Mouse (Mus musculus) adrenal gland, postnatal 10 days (tissue): ENCODE results near the gene Polr3gl. TPM values are rescaled to one million over a fixed set of nuclear protein-coding genes. Genes with fewer than 3 reads are reported as not detected.

ENCODE experiments used
- DNase-seq: peaks from one replicate; pipeline ENCODE4 v3.0.0; 2021; ENCODE audit warnings: mixed read lengths
- total RNA-seq, 2 experiments: library from RNA; stranded (reverse); gene quantifications; 2 replicates each; pipeline ENCODE4 v1.2.3; 2021

Gene Polr3gl
- total RNA-seq, 2 experiments from 2014 or later = 29.3 to 34.3 TPM

- DNase-seq = peak; percentile 85
Measured at GRCm38 (mm10) chr3:96598156-96599068, 4.4 kb upstream of the Polr3gl start.

DNA sequence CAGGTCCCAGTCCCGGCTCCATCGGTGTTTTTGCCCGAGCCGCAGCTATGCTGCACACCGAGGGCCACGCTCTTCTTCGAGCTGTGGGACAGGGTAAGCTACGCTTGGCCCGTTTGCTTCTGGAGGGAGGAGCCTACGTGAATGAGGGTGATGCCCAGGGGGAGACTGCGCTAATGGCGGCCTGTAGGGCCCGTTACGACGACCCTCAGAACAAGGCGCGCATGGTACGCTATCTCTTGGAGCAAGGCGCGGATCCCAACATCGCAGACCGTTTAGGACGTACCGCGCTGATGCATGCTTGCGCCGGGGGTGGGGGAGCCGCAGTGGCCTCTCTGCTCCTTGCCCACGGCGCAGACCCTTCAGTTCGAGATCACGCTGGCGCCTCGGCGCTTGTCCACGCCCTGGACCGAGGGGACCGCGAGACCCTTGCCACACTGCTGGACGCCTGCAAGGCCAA is 3.5 kb upstream of the Polr3gl start:
- DNase-seq = peak; percentile 38

- no peak for DNase-seq
Measured at GRCm38 (mm10) chr3:96596855-96597254, 2.9 kb upstream of the Polr3gl start.

GRCm38 (mm10) chr3:96596228-96596707 is 2.3 kb upstream of the Polr3gl start, which contains the start of gene Ankrd34a:
Gene Ankrd34a (plus strand): TSS chr3:96596636.
- DNase-seq = peak; percentile 69

GRCm38 (mm10) chr3:96595661-96596060 is 1.7 kb upstream of the Polr3gl start:
- DNase-seq = no peak

GRCm38 (mm10) chr3:96594851-96595250 is 870 bp upstream of the Polr3gl start:
- no peak for DNase-seq

DNA sequence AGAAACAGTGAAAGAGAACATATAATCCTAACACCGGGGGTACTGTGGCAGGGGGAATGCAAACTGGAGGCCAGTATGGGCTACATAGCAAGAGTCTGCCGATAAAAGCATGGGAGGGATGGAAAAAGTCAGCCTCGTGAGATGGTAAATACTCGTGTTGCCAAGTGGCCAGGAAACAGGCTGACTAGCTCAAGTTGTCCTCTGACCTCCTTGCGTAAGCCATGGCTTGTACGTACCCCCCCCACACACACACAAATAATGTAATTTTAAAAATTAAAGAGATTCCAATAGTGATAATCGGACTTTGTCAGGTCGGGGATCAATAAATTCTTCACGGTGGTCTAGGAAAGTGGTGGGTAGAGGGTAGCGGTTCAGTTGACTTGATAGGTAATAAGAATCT is 607 bp downstream of the Polr3gl start:
- DNase-seq = peak; percentile 41

DNA sequence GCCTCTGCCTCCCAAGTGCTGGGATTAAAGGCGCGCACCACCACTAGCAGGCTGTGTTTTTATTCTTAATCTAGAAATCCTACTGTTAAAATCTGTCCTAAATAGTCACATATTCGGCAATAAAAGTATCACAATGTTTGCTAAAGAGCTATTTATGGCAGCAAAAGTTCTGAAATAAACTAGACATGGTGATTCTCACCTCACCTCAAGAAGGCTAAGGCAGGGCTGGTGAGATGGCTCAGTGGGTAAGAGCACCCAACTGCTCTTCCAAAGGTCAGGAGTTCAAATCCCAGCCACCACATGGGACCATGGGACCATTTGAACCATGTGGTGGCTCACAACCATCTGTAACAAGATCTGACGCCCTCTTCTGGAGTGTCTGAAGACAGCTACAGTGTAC is 3.3 kb downstream of the Polr3gl start:
- no peak for DNase-seq

DNA sequence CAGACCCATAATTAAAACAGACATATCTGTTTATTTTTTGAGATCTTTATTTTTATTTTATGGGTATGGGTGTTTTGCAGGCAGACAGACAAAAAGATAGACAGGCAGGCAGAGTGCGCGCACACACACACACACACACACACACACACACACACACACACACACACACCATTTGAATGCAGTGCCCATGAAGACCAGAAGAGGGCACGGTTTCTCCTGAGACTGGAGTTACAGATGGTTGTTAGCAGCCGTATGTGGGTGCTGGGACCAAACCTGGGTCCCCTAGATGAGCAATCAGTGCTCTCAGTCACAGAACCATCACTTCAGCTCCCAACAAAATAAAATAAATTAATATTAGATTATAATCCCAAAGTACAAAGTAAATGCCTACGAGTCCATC is 10.6 kb downstream of the Polr3gl start:
- no peak for DNase-seq

DNA sequence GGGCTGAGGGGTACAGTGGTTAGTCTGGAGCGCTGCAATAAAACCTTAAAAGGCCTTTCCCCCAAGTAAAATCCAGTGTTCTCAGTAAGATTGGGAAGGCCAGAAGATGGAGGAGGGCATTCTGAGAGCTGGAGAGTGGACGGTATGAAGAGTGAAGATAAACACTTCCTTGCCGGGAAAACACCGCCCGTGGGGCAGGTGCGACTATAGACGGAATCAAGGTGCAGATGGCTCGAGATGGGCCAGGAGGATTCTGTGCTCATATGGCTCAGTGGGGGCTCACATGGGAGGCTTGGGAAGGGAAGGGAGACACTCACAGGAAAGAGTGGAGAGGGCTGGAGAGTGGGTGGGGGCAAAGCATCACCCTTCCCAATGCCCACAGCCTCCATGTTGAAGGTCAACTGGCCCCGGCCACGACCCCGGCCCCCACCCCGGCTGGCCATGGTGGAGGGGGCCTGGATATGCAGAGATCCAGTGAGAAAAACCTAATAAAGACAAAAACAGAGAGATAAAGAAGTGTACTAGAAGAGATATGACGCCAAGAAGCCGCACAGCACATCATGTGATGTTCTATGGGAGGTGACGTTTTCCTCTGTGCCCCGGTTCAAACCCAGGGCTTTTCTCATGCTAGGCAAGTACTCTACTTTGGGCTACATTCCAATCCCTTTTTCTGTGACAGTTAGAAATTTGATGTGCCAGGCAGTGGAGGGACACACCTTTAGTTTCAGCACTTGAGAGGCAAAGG is 12.0 kb downstream of the Polr3gl start:
- no peak for DNase-seq

GRCm38 (mm10) chr3:96581141-96581540 is 12.8 kb downstream of the Polr3gl start:
- no peak for DNase-seq

- peak; percentile 92 for DNase-seq
Measured at GRCm38 (mm10) chr3:96579885-96580454, 14.0 kb downstream of the Polr3gl start.

- DNase-seq = no peak
Measured at GRCm38 (mm10) chr3:96579239-96579750, 14.7 kb downstream of the Polr3gl start.

DNA sequence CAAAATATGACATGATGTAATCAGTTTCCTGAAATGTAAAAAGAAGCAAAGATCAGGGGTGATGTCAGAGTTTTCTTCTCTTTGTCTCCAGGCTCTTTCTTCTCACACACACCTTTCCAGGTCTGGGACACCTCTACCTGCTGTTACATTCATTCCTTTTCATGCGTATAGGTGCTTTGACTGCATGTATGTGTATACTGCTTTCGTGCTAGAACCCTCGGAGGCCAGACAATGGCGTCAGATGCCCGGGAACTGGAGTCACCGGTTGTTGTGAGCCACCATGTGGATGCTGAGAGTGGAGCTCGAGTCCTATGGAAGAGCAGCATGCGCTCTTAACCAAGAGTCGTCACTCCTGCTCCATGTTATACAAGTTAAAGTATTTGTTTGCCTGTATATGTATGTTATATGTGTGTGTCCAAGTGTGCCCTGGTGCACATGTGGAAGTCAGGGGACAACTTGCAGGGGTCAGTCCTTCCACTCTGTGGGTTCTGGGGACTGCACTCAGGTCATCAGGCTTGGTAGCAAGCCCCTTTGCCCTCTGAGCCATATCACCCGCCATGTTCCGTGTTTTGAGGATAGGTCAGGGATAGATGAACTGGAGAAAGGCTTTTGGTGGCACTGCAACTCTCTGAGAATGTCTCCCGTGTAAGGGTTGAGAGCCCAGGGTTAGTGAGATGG is 15.3 kb downstream of the Polr3gl start:
- DNase-seq = no peak

DNA sequence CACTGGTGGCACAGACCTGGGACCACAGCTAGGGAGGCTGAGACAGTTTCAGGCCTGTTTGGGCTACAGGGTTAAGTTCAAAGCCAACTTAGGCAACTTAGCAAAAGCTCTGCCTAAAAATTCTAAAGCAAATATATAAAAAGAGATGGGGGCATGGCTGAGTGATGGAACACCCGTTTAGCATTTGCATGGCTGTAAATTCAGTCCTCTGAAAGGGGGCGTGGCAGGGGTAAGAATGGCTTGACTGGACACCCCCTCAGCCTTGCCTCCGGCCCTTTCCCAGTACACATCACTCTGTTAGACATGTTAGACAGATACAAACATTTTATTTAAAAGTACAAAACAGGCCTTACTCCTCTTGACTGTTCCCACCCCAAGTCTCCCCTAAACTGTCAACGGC is 16.4 kb downstream of the Polr3gl start:
- DNase-seq = no peak

DNA sequence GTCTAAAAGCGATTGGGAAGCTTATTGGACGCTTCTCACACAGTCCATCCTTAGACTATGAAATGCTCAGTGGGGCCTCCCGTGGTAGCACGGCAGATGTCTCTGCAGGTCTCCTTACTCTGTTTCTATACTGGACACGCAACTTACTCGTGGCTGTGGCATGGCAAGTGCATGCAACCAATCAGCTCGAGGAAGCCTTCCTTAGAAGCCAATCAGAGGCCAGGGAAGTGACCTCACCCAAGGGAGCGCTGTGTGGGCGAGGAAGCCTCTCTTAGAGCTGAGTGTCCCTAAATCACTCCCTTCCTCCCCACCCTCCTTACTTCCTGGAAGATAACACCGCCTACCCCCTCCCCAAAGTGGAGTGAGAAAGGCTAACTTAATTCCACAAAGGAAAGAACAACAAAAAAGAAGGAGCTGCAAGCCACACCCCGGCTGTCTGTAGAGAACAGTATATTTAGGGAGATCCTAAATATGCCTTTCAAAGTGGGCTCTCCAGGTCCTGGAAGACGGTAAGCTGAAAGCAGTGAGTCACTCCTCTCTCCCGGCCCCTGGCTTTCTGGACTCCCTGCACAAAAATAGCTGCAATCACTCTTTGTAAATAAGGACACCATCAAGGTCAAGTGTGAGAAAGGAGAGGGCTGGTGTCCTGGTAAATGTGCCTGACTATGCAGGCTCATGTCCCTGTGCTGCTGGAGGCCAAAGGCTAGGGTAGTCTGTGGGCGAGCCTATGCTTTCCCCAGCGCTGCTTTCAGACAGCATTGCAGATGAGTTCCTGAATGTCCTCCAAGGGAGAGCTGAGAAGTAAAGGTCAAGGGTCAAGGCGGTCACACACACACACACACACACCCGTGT is 17.1 kb downstream of the Polr3gl start, which contains the start of gene Gm16253:
TSS of gene Gm16253 (plus strand) at position 295 of the 852 bp plus-strand sequence.
- peak; percentile 92 for DNase-seq

GRCm38 (mm10) chr3:96576005-96576658 is 17.8 kb downstream of the Polr3gl start:
- peak; percentile 85 for DNase-seq

GRCm38 (mm10) chr3:96575272-96575984 is 18.6 kb downstream of the Polr3gl start:
- DNase-seq = peak; percentile 83
